Mouse (Mus musculus) spleen, postnatal 36 days (tissue): ENCODE measurements around the gene Sgms2.
A peak's percentile ranks its signal among the peaks of the same experiment; 100 is the strongest.

ENCODE experiments used
- DNase-seq, 2 experiments: peaks; one replicate each; pipeline ENCODE4 v3.0.0; 2022; ENCODE audit warnings: low spot score in 2 of 2, mixed read lengths in 1 of 2

Sgms2 gene

GRCm38 (mm10) chr3:131307811-131308210, 183.4 kb downstream of the Sgms2 start:
- DNase-seq, result no peak

GRCm38 (mm10) chr3:131306255-131306654, 185.0 kb downstream of the Sgms2 start:
- DNase-seq, result no peak

- no peak for DNase-seq
Measured at GRCm38 (mm10) chr3:131303320-131303714, 187.9 kb downstream of the Sgms2 start.

- peak; percentile 83 to 84 for DNase-seq
Measured at GRCm38 (mm10) chr3:131302452-131303319, 188.5 kb downstream of the Sgms2 start, which contains the start of gene Cyp2u1. Cyp2u1 (minus strand) TSS chr3:131303227.

- peak in 1 of 2 experiments; percentile 15 for DNase-seq
Measured at GRCm38 (mm10) chr3:131299908-131300307, 191.3 kb downstream of the Sgms2 start.

- no peak for DNase-seq
Measured at GRCm38 (mm10) chr3:131299078-131299477, 192.1 kb downstream of the Sgms2 start.

- no peak for DNase-seq
Measured at GRCm38 (mm10) chr3:131296893-131297292, 194.3 kb downstream of the Sgms2 start.

- no peak for DNase-seq
Measured at GRCm38 (mm10) chr3:131295513-131296200, 195.6 kb downstream of the Sgms2 start.

- no peak for DNase-seq
Measured at GRCm38 (mm10) chr3:131294503-131294902, 196.7 kb downstream of the Sgms2 start.

GRCm38 (mm10) chr3:131292959-131293358, 198.3 kb downstream of the Sgms2 start:
- no peak for DNase-seq

GRCm38 (mm10) chr3:131292349-131292748, 198.9 kb downstream of the Sgms2 start:
- DNase-seq, result no peak

GRCm38 (mm10) chr3:131291890-131292289, 199.3 kb downstream of the Sgms2 start:
- DNase-seq, result no peak

- no peak for DNase-seq
Measured at GRCm38 (mm10) chr3:131274151-131274550, 217.1 kb downstream of the Sgms2 start.

GRCm38 (mm10) chr3:131272374-131273100, 218.7 kb downstream of the Sgms2 start:
- no peak for DNase-seq

- DNase-seq, result peak; percentile 80 to 83
Measured at GRCm38 (mm10) chr3:131271559-131272373, 219.4 kb downstream of the Sgms2 start, which contains the start of gene Hadh. Hadh (minus strand) TSS chr3:131272101.

- DNase-seq, result peak; percentile 12 to 20
Measured at GRCm38 (mm10) chr3:131271157-131271556, 220.1 kb downstream of the Sgms2 start.

GRCm38 (mm10) chr3:131270381-131270780, 220.8 kb downstream of the Sgms2 start:
- no peak for DNase-seq
